Mouse (Mus musculus) frontal cortex, postnatal 36 days (tissue): ENCODE results near the gene Cic.

Experiments used
- DNase-seq, 2 experiments: peaks; one replicate each; pipeline ENCODE4 v3.0.0; 2022; ENCODE audit warnings: low spot score in 2 of 2

The Cic gene

GRCm38 (mm10) chr7:25267301-25267750, at the start of gene Cic:
TSS of gene Cic (plus strand) at chr7:25267704.
- DNase-seq = peak; percentile 100

- peak; percentile 30 to 41 for DNase-seq
Measured at GRCm38 (mm10) chr7:25218705-25219415, 48.6 kb upstream of the Cic start.

- no peak for DNase-seq
Measured at GRCm38 (mm10) chr7:25219416-25219750, 48.1 kb upstream of the Cic start.

- peak; percentile 95 for DNase-seq
Measured at GRCm38 (mm10) chr7:25219756-25220456, 47.6 kb upstream of the Cic start.

GRCm38 (mm10) chr7:25220457-25221101, 46.9 kb upstream of the Cic start, which contains the start of gene Dedd2:
TSS of gene Dedd2 (minus strand) at chr7:25220615.
- no peak for DNase-seq

- DNase-seq = peak; percentile 97 to 98
Measured at GRCm38 (mm10) chr7:25221102-25221883, 46.2 kb upstream of the Cic start, which contains the start of gene Zfp526. TSS of gene Zfp526 (plus strand) at chr7:25221425.

GRCm38 (mm10) chr7:25222275-25222967, 45.1 kb upstream of the Cic start:
- no peak for DNase-seq

GRCm38 (mm10) chr7:25227523-25228300, 39.8 kb upstream of the Cic start:
- DNase-seq = no peak

- DNase-seq = no peak
Measured at GRCm38 (mm10) chr7:25230690-25231285, 36.7 kb upstream of the Cic start.

GRCm38 (mm10) chr7:25232101-25232648, 35.3 kb upstream of the Cic start:
- DNase-seq = no peak

- DNase-seq = no peak
Measured at GRCm38 (mm10) chr7:25233061-25233460, 34.4 kb upstream of the Cic start.

GRCm38 (mm10) chr7:25235526-25235925, 32.0 kb upstream of the Cic start:
- DNase-seq = no peak

GRCm38 (mm10) chr7:25237249-25238014, 30.1 kb upstream of the Cic start, which contains the start of gene Gsk3a:
TSS of gene Gsk3a (minus strand) at chr7:25237851.
- peak; percentile 98 to 99 for DNase-seq

- DNase-seq = peak; percentile 94 to 98
Measured at GRCm38 (mm10) chr7:25238015-25238706, 29.3 kb upstream of the Cic start.

GRCm38 (mm10) chr7:25238829-25239623, 28.5 kb upstream of the Cic start:
- DNase-seq = peak in 1 of 2 experiments; percentile 91

- DNase-seq = no peak
Measured at GRCm38 (mm10) chr7:25240631-25241030, 26.9 kb upstream of the Cic start.

GRCm38 (mm10) chr7:25241062-25241461, 26.4 kb upstream of the Cic start:
- DNase-seq = peak in 1 of 2 experiments; percentile 88
